Mouse (Mus musculus) midbrain, embryonic 11.5 days (tissue): ENCODE measurements around the gene Faf1. TPM values are rescaled to one million over a fixed set of nuclear protein-coding genes. Genes with fewer than 3 reads are reported as not detected.

ENCODE experiments used
- ATAC-seq: fragments of 200-750 bp; cut with Nextera tagmentation; 2 replicates; pipeline ENCODE4 v1.8.0; 2017; ENCODE audit warnings: moderate TSS enrichment, moderate library complexity; ENCODE audit not compliant: low FRiP score
- DNase-seq: peaks from one replicate; pipeline ENCODE4 v3.0.0; 2015; ENCODE audit warnings: low spot score; ENCODE audit errors: missing footprints
- H3K27ac ChIP-seq: fragments of 300-500 bp; sonication (generic); 2 replicates; pipeline ENCODE4 v1.5.1; 2014; ENCODE audit warnings: low read depth, low read length
- H3K27me3 ChIP-seq: fragments of 300-500 bp; sonication (generic); 2 replicates; pipeline ENCODE4 v1.6.1; 2014; ENCODE audit warnings: mild to moderate bottlenecking, low read length, moderate library complexity, mixed read lengths; ENCODE audit not compliant: control insufficient read depth, insufficient read depth
- H3K36me3 ChIP-seq: fragments of 300-500 bp; sonication (generic); 2 replicates; pipeline ENCODE4 v1.6.1; 2014; ENCODE audit warnings: mild to moderate bottlenecking, low read length, moderate library complexity, mixed read lengths; ENCODE audit not compliant: control insufficient read depth, insufficient read depth
- H3K4me1 ChIP-seq: fragments of 300-500 bp; sonication (generic); 2 replicates; pipeline ENCODE4 v1.6.1; 2014; ENCODE audit warnings: low read length; ENCODE audit not compliant: control insufficient read depth, insufficient read depth
- H3K4me2 ChIP-seq: fragments of 300-500 bp; sonication (generic); 2 replicates; pipeline ENCODE4 v1.6.1; 2014; ENCODE audit warnings: mild to moderate bottlenecking, moderate library complexity
- H3K4me3 ChIP-seq: fragments of 300-500 bp; sonication (generic); 2 replicates; pipeline ENCODE4 v1.5.1; 2014; ENCODE audit warnings: low read depth, low read length
- H3K9ac ChIP-seq: fragments of 300-500 bp; sonication (generic); 2 replicates; pipeline ENCODE4 v1.6.1; 2014; ENCODE audit warnings: low read length
- H3K9me3 ChIP-seq: fragments of 300-500 bp; sonication (generic); 2 replicates; pipeline ENCODE4 v1.6.1; 2016; ENCODE audit warnings: low read length; ENCODE audit not compliant: control insufficient read depth
- whole genome bisulfite sequencing: fragments of 180-500 bp; shearing (Covaris S2); extraction: QIAGEN DNeasy Blood & Tissue Kit; methylation state at CpG from one replicate; pipeline ENCODE4 v1.1.7; 2014; 5-methylcytosine and 5-hydroxymethylcytosine counted together
- polyA plus RNA-seq: library from polyadenylated mRNA; unstranded; fragments of >200 nt; fragmentation: Nextera tagmentation; extraction: Ambion mirVana; gene quantifications from 2 replicates; pipeline ENCODE4 v1.2.1, GENCODE M21; 2014

Gene Faf1
- polyA plus RNA-seq, 1 experiment from 2014 or later, result 42.4 TPM

DNA sequence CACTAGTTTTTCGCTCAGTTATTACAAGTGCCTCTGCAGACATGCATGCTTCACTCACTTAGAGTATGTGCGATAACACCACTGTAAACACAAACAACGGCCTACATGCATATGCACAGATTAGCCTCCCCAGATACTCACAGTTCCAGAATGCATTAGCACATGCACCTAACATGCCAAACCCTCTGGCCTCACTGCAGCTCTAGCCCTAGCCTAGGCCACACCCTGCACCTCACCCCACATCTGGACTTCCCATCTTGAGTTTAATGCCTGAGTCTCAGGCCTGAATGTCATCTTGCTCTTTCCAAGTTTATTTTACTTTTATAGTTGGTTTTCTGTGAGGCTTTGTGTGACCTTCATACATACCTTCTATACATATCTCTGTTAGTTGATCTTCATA is 272.9 kb downstream of the Faf1 start:
- H3K4me1 ChIP-seq, result no peaks in the 10 kb centered on the region
- H3K27ac ChIP-seq, result no peak overlapping the region
- no peaks in the 10 kb centered on the region for H3K36me3 ChIP-seq
- H3K4me2 ChIP-seq, result no peak overlapping the region
- no peak overlapping the region for H3K9ac ChIP-seq
- H3K27me3 ChIP-seq, result no peaks in the 10 kb centered on the region
- 96% methylated on average over 3 of the region's 3 CpGs for WGBS
- ATAC-seq (no peak), DNase-seq (no peak)
- no peaks in the 10 kb centered on the region for H3K9me3 ChIP-seq
- H3K4me3 ChIP-seq, result no peak overlapping the region

DNA sequence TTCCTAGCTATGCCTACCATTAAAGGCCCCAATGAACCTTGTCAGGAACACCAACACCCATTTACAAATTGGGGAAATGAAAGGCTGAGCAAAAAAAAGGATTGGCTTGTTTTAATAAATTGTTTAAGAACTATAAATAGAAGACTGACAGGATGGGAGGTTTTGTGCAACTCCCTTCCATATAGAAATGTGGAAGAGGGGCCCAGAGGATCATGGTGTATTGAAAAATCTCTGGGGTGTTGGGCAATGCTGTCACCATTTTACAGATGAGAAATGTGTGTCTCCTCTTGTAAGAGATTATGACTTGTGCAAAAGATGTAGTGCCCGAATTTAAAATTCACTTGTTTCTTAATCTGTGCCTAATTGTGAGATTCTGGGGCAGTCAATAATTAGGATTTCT is 277.1 kb downstream of the Faf1 start:
- Histone ChIP-seq H3K27ac (no peak overlapping the region), H3K4me1 (no peaks in the 10 kb centered on the region), H3K4me2 (no peak overlapping the region), H3K27me3 (no peaks in the 10 kb centered on the region), H3K9me3 (no peaks in the 10 kb centered on the region), H3K4me3 (no peak overlapping the region), H3K36me3 (no peaks in the 10 kb centered on the region), H3K9ac (no peak overlapping the region)
- DNase-seq (no peak), ATAC-seq (no peak)
- WGBS, result 93% methylated on average over 1 of the region's 1 CpGs

GRCm38 (mm10) chr4:109960201-109960935 is 284.0 kb downstream of the Faf1 start:
- Histone ChIP-seq H3K27ac (no peak overlapping the region), H3K4me3 (no peak overlapping the region), H3K4me1 (no peaks in the 10 kb centered on the region), H3K9me3 (no peaks in the 10 kb centered on the region), H3K4me2 (no peak overlapping the region), H3K36me3 (no peaks in the 10 kb centered on the region), H3K27me3 (no peaks in the 10 kb centered on the region), H3K9ac (no peak overlapping the region)
- ATAC-seq (no peak; the same call in 1 of the 2 replicates), DNase-seq (peak; percentile 79)
- 77% methylated on average over 5 of the region's 5 CpGs for WGBS

GRCm38 (mm10) chr4:109963570-109964279 is 287.3 kb downstream of the Faf1 start:
- peak; percentile 33 for DNase-seq
- 95% methylated on average over 5 of the region's 5 CpGs for WGBS

GRCm38 (mm10) chr4:109969561-109969960 is 293.2 kb downstream of the Faf1 start:
- Histone ChIP-seq H3K27ac (no peak overlapping the region), H3K36me3 (no peaks in the 10 kb centered on the region), H3K27me3 (peaks cover 34% of the 10 kb centered on the region), H3K4me3 (no peak overlapping the region), H3K9me3 (no peaks in the 10 kb centered on the region), H3K4me1 (no peaks in the 10 kb centered on the region), H3K4me2 (no peak overlapping the region), H3K9ac (no peak overlapping the region)
- 82% methylated on average over 5 of the region's 5 CpGs for WGBS
- ATAC-seq (no peak), DNase-seq (peak; percentile 57)

More at GRCm38 (mm10) chr4:109963570-109964279, 287.3 kb downstream of the Faf1 start:
- Histone ChIP-seq H3K27me3 (no peaks in the 10 kb centered on the region), H3K27ac (no peak overlapping the region), H3K36me3 (no peaks in the 10 kb centered on the region), H3K9me3 (no peaks in the 10 kb centered on the region), H3K4me1 (no peaks in the 10 kb centered on the region), H3K9ac (no peak overlapping the region), H3K4me3 (no peak overlapping the region), H3K4me2 (no peak overlapping the region)
- ATAC-seq, result no peak

DNA sequence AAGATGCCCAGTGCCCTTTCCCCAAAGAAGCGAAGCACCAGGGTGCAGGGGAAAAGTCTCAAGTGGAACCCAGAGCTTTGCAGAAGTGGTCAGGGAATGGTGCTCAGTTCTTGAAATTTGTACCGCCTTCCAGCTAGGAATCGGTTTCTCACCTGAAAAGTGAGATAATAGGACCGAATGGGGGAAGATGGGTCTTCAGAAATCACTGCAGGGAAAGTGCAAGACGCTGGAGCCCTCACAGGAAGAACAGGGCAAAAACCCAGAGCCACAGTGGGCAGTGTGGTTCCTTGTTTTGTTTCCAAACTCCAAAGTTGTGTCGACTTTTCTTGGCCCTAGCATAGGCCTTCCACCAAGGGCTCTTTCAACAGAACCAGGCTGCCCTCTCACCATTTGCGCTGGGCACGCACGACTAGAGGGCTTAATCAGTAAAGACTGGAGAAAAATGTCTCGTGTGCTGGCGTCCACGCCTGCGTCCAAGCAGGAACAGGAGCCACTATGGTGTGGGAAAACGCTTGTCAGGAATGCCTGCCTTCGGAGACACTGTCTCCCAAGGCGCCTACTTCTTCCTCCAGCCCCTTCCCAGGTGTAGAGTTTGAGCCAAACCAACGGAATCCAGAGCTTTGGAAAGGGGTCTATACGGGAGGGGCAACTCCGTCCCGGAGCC is 297.7 kb downstream of the Faf1 start:
- Histone ChIP-seq H3K9ac (no peak overlapping the region; the same call in 1 of the 2 replicates), H3K36me3 (no peaks in the 10 kb centered on the region), H3K4me1 (peaks cover 15% of the 10 kb centered on the region), H3K27me3 (peaks cover 79% of the 10 kb centered on the region), H3K4me2 (peak overlapping the region; percentile 28), H3K27ac (no peak overlapping the region), H3K9me3 (peaks cover 3% of the 10 kb centered on the region; the same call in 1 of the 2 replicates), H3K4me3 (no peak overlapping the region)
- ATAC-seq (no peak), DNase-seq (peak; percentile 94)
- WGBS, result 3% methylated on average over 20 of the region's 20 CpGs

DNA sequence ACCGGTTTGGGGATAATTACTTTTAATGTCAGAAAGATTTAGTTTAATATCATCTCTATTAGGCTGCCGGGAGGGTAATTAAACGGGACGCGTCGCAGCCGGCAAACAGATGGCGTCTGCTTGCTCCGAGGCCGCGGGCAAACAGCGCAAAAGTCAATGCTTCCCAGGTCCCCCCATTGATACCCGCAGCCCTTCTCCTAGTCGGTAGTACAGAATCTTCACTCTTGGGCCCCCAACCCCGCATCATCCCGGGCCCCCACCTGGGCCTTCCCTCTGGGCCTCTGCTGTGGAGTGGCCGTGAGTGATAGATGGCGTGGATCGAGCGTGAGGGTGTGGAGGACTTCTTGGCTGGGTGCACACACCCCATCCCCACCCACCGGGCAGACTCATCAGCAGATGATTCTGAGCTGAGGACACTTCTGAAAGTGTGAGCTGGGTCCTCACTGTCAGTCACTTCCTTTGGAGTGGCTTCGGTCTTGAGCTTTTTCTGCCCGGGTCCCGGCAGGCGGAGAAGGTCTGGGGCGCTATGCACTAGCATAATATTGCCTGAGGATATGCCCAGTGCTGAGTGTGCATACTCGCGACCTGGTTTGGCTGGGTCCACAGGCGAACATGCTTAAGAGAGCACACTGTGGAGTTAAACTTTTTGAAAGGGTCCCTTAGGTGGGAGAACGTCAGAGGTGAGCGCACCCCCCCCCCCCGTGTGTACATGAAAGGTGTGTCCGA is 298.4 kb downstream of the Faf1 start:
- ATAC-seq, result no peak
- peak overlapping the region; percentile 28 for H3K4me2 ChIP-seq

DNA sequence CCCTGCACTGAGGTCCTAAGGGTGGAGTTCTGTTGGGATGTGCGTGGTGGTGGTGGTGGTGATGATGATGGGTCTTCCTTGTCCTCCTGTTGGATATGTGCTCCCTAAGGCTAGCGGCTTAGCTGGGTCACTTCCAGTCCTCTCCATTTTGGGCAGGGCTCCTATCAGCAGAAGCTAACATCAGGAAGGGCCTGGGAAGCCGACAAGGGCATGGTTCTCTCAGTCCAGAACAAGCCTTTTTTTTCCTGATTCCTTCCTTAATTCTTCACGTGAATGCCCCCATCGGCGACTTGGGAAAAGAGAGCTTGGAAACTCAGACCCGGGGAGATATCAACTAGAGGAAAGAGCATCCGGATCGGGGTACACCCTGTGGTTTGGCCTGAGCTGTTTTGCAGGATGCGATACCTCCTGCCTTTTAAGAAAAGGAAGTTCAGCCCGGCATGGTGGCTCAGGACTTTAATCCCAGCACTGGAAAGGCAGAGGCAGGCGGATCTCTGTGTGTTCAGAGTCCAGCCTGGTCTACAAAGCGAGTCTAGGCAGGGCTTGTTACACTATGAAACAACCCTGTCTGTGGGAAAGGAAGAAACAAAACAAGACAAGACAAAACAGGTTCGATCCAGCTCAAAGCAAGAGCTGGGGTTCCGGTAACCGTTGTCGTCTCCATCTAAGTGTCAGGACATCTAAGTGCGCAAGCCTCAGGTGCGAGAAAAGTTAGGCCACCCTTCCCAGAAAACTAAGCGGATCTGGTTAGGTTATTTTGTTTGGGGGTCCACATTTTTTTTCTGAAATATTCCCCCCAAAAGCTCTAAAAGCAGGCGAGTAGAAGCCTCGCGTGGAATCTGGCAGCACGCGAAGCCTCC is 299.2 kb downstream of the Faf1 start:
- Histone ChIP-seq H3K9ac (peak overlapping the region; percentile 20; the same call in 1 of the 2 replicates), H3K36me3 (no peaks in the 10 kb centered on the region), H3K27me3 (peaks cover 92% of the 10 kb centered on the region), H3K4me2 (peak overlapping the region; percentile 28), H3K4me1 (peaks cover 22% of the 10 kb centered on the region), H3K27ac (no peak overlapping the region), H3K9me3 (peaks cover 3% of the 10 kb centered on the region; the same call in 1 of the 2 replicates), H3K4me3 (peak overlapping the region; percentile 52)
- ATAC-seq, result no peak
- 9% methylated on average over 25 of the region's 25 CpGs for WGBS
- DNase-seq, result peak; percentile 92

More for the DNA sequence above, 298.4 kb downstream of the Faf1 start:
- Histone ChIP-seq H3K9ac (peak overlapping the region; percentile 20; the same call in 1 of the 2 replicates), H3K27me3 (peaks cover 86% of the 10 kb centered on the region), H3K9me3 (peaks cover 3% of the 10 kb centered on the region; the same call in 1 of the 2 replicates), H3K4me3 (peak overlapping the region; percentile 52), H3K4me1 (peaks cover 17% of the 10 kb centered on the region), H3K36me3 (no peaks in the 10 kb centered on the region), H3K27ac (no peak overlapping the region)
- DNase-seq, result peak; percentile 92
- WGBS, result 2% methylated on average over 33 of the region's 33 CpGs
